Mouse (Mus musculus) kidney, adult 2 months (tissue): Measurements from ENCODE around the gene Nell2.

Experiments used
- CTCF ChIP-seq: fragments of 200-500 bp; conservative IDR thresholded peaks from 2 replicates; pipeline ENCODE4 v1.5.1; 2011; ENCODE audit warnings: low read depth, mild to moderate bottlenecking, control low read depth, low read length, moderate library complexity, mixed read lengths; ENCODE audit not compliant: insufficient read depth, insufficient read length
- POLR2A ChIP-seq: fragments of 200-500 bp; IDR thresholded peaks from one replicate; pipeline ENCODE4 v1.6.1; 2011; ENCODE audit warnings: low read depth, low read length, control low read depth

DNA sequence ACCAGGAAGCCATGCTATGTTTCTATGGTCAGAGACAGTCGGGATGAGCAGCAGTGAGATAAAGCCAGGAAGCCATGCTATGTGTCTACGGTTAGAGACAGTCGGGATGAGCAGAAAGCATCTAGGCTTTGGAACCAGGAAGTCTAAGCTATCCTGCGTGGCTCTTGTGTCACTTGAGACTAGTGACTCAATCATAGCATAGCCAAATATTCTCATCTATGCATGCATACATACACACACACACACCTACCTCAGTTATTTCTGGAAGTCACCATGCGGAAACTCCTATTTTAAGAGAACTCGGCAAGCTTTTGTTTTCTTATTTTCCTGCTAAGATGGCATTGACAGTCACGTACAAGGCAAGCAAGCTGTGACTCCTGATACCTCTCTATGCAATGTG is 457.5 kb downstream of the Nell2 start:
- TF ChIP-seq CTCF (no peak), POLR2A (no peak)
